Mouse (Mus musculus): Measurements from ENCODE around the gene Ugt1a9. TPM values are rescaled to one million over a fixed set of nuclear protein-coding genes. Genes with fewer than 3 reads are reported as not detected.
A peak's percentile ranks its signal among the peaks of the same experiment; 100 is the strongest.

The Ugt1a9 gene
- polyA plus RNA-seq, 1 experiment from 2014 or later, result not detected

- no peaks in the 10 kb centered on the region for H3K9me3 ChIP-seq
- H3K36me3 ChIP-seq, result no peaks in the 10 kb centered on the region
- H3K27me3 ChIP-seq, result no peaks in the 10 kb centered on the region
- no peak overlapping the region for H3K4me3 ChIP-seq
- H3K4me1 ChIP-seq, result 0 out of 2 replicates have a peak, but pooled peaks cover under 1% of the 10 kb centered on the region
- no peak for ATAC-seq (ENCODE audit: insufficient number of reproducible peaks, low FRiP score, low TSS enrichment, low read depth)
- H3K27ac ChIP-seq, result no peak overlapping the region
- H3K4me2 ChIP-seq, result no peak overlapping the region
- WGBS, result 74% methylated on average over 2 of the region's 2 CpGs
- no peak overlapping the region for H3K9ac ChIP-seq
Measured at GRCm38 (mm10) chr1:88199996-88200395, 129.4 kb downstream of the Ugt1a9 start.

DNA sequence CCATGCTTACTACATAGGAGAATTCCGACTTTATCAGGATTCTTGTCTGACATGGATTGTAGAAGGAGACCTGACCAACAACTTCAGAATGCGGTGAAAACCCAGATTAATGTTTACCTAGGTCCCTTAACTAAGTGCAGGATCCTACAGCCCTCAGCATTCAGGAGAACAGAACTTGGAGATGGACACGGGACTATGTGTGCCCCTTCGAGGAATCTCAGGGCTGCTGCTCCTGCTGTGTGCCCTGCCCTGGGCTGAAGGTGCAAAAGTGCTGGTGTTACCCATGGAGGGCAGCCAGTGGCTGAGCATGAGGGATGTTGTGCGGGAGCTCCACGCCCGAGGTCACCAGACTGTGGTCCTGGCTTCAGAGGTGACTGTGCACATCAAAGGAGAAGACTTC lies 129.9 kb downstream of the Ugt1a9 start, which contains the start of gene Ugt1a2:
Ugt1a2 (plus strand) TSS at position 146 of the 400 bp plus-strand sequence.
- 77% methylated on average over 7 of the region's 7 CpGs for WGBS
- H3K9me3 ChIP-seq, result no peaks in the 10 kb centered on the region
- H3K27me3 ChIP-seq, result no peaks in the 10 kb centered on the region
- no peak for ATAC-seq (ENCODE audit: insufficient number of reproducible peaks, low FRiP score, low TSS enrichment, low read depth)
- H3K9ac ChIP-seq, result no peak within 1 kb of the TSS
- H3K36me3 ChIP-seq, result no peaks in the 10 kb centered on the region
- H3K4me2 ChIP-seq, result no peak within 1 kb of the TSS
- H3K4me3 ChIP-seq, result no peak within 1 kb of the TSS
- H3K4me1 ChIP-seq, result peaks cover 4% of the 10 kb centered on the region
- no peak within 1 kb of the TSS for H3K27ac ChIP-seq

- peak within 1 kb of the TSS; percentile 54 for H3K4me3 ChIP-seq
- H3K4me1 ChIP-seq, result peaks cover 10% of the 10 kb centered on the region
- no peaks in the 10 kb centered on the region for H3K36me3 ChIP-seq
- no peaks in the 10 kb centered on the region for H3K9me3 ChIP-seq
- no peak within 1 kb of the TSS for H3K27ac ChIP-seq
- 6% methylated on average over 62 of the region's 62 CpGs for WGBS
- H3K9ac ChIP-seq, result peak within 1 kb of the TSS; percentile 54
- H3K27me3 ChIP-seq, result no peaks in the 10 kb centered on the region
- peak; percentile 92 for ATAC-seq (ENCODE audit: insufficient number of reproducible peaks, low FRiP score, low TSS enrichment, low read depth)
- H3K4me2 ChIP-seq, result peak within 1 kb of the TSS; percentile 87
Measured at GRCm38 (mm10) chr1:88205294-88205922, 134.8 kb downstream of the Ugt1a9 start, which contains the start of gene Dnajb3. TSS of gene Dnajb3 (minus strand) at chr1:88205782.

GRCm38 (mm10) chr1:88206843-88207479 lies 136.4 kb downstream of the Ugt1a9 start:
- no peak overlapping the region for H3K4me2 ChIP-seq
- H3K36me3 ChIP-seq, result no peaks in the 10 kb centered on the region
- 73% methylated on average over 2 of the region's 2 CpGs for WGBS
- no peaks in the 10 kb centered on the region for H3K27me3 ChIP-seq
- no peak overlapping the region for H3K9ac ChIP-seq
- peaks cover 7% of the 10 kb centered on the region for H3K9me3 ChIP-seq
- H3K27ac ChIP-seq, result no peak overlapping the region
- H3K4me1 ChIP-seq, result peaks cover 10% of the 10 kb centered on the region
- no peak for ATAC-seq (ENCODE audit: insufficient number of reproducible peaks, low FRiP score, low TSS enrichment, low read depth)
- no peak overlapping the region for H3K4me3 ChIP-seq

DNA sequence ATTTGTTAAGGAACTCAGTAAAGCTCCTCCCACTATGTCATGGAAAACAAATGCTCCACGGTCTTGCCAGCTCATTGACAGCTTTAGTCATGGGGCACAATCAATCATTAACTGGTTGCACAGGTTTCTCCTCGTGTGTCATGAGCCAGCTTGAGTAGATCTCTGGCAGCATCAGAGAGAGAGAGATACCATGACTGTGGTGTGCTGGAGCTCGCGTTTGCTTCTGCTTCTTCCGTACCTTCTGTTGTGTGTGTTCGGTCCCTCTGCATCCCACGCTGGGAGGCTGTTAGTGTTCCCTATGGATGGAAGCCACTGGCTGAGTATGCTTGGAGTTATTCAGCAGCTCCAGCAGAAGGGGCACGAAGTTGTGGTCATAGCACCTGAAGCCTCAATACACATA lies 141.2 kb downstream of the Ugt1a9 start, which contains the start of gene Ugt1a1:
Ugt1a1 (plus strand) TSS at position 148 of the 400 bp plus-strand sequence.
- no peaks in the 10 kb centered on the region for H3K36me3 ChIP-seq
- H3K4me2 ChIP-seq, result no peak within 1 kb of the TSS
- ATAC-seq (ENCODE audit: insufficient number of reproducible peaks, low FRiP score, low TSS enrichment, low read depth), result no peak
- H3K27ac ChIP-seq, result no peak within 1 kb of the TSS
- no peak within 1 kb of the TSS for H3K9ac ChIP-seq
- peaks cover 44% of the 10 kb centered on the region for H3K9me3 ChIP-seq
- WGBS, result 66% methylated on average over 8 of the region's 8 CpGs
- no peaks in the 10 kb centered on the region for H3K27me3 ChIP-seq
- no peak within 1 kb of the TSS for H3K4me3 ChIP-seq
- H3K4me1 ChIP-seq, result no peaks in the 10 kb centered on the region

DNA sequence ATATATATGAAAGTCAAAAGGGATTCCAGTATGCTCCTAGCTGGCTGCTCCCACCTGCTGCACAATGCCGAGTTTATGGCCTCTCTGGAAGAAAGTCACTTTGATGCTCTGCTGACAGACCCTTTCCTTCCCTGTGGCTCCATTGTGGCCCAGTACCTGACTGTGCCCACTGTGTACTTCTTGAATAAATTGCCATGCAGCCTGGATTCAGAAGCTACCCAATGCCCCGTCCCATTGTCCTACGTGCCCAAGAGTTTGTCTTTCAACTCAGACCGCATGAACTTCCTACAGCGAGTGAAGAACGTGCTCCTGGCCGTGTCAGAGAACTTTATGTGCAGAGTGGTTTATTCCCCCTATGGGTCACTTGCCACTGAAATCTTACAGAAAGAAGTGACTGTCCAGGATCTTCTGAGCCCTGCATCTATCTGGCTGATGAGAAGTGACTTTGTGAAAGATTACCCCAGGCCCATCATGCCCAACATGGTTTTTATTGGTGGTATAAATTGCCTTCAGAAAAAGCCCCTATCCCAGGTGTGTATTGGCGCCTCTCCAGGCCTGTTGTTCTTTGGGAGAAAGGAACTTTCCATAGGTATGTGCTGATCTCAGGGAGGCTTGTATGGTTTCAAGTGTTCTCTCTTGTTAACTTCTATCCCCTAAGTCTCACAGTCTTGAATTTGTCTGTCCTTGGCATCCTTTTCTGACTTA lies 141.9 kb downstream of the Ugt1a9 start:
- peaks cover 50% of the 10 kb centered on the region for H3K9me3 ChIP-seq
- H3K36me3 ChIP-seq, result no peaks in the 10 kb centered on the region
- H3K4me3 ChIP-seq, result no peak overlapping the region
- no peak overlapping the region for H3K4me2 ChIP-seq
- no peaks in the 10 kb centered on the region for H3K4me1 ChIP-seq
- ATAC-seq (ENCODE audit: insufficient number of reproducible peaks, low FRiP score, low TSS enrichment, low read depth), result peak; percentile 49
- no peaks in the 10 kb centered on the region for H3K27me3 ChIP-seq
- H3K9ac ChIP-seq, result no peak overlapping the region
- WGBS, result 59% methylated on average over 8 of the region's 8 CpGs
- H3K27ac ChIP-seq, result no peak overlapping the region

DNA sequence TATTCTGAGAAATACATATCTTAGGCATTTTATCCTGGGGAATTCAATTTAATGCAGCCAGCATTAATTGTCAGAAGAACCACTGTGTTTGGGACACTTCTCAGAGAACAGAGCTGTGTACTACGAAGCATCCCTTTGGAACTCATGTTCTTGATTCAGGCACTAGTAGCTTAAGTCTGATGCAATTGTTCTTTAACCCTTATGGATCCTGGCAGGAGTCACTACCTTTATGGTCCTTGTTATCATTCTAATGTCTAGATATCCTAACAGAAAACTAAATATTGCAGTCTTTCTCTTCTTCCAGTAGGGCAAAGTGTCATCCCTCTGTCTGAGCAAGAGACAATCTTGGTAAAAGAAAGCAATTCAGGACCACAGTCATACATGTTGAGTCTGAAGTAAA lies 142.5 kb downstream of the Ugt1a9 start:
- 75% methylated on average over 1 of the region's 1 CpGs for WGBS
- ATAC-seq (ENCODE audit: insufficient number of reproducible peaks, low FRiP score, low TSS enrichment, low read depth), result no peak
- H3K4me2 ChIP-seq, result no peak overlapping the region
- peaks cover 52% of the 10 kb centered on the region for H3K9me3 ChIP-seq
- H3K4me1 ChIP-seq, result no peaks in the 10 kb centered on the region
- H3K27ac ChIP-seq, result no peak overlapping the region
- no peaks in the 10 kb centered on the region for H3K27me3 ChIP-seq
- no peak overlapping the region for H3K4me3 ChIP-seq
- H3K9ac ChIP-seq, result no peak overlapping the region
- H3K36me3 ChIP-seq, result no peaks in the 10 kb centered on the region

DNA sequence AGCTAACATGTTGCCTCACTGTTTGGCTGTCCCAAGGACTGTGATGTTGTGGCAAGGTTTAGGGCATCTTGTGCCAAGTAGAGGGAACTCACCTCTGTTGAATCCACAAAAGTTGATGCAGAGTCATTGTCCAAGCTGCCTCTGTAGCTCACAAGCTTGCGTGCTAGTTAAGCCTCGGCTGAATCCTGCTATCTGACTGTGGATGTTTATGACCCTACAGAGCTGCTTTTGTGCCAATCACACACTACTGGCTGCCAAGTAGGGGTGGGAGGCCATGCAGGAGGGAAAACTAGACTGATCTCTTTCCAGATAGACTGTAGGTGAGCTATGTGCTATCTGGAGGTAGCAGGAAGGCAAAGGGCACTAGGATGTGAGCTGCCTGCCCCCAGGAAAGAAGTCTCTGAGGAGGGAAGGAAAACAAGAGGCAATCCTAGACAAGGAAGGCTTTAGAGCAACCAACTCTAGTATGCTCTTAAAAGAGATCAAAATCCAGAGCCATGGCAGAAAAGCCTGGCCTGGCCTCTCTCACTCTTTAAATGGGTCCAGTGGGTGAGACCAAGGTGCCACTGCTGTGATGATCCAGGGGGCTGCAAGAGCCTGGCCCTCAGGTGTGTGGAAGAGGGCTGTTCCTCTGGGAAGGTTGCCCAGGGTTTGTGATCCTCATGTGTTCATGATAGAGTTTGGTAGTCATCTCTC lies 143.3 kb downstream of the Ugt1a9 start:
- no peaks in the 10 kb centered on the region for H3K27me3 ChIP-seq
- ATAC-seq (ENCODE audit: insufficient number of reproducible peaks, low FRiP score, low TSS enrichment, low read depth), result peak; percentile 7; the same call in 1 of the 2 replicates

GRCm38 (mm10) chr1:88214462-88214952 lies 143.9 kb downstream of the Ugt1a9 start:
- Histone ChIP-seq H3K36me3 (no peaks in the 10 kb centered on the region), H3K9me3 (peaks cover 52% of the 10 kb centered on the region), H3K4me2 (no peak overlapping the region), H3K9ac (no peak overlapping the region), H3K27me3 (no peaks in the 10 kb centered on the region), H3K27ac (no peak overlapping the region), H3K4me1 (no peaks in the 10 kb centered on the region), H3K4me3 (no peak overlapping the region)
- peak; percentile 0; the same call in 1 of the 2 replicates for ATAC-seq (ENCODE audit: insufficient number of reproducible peaks, low FRiP score, low TSS enrichment, low read depth)
- WGBS, result 76% methylated on average over 2 of the region's 2 CpGs

More for the DNA sequence above, 143.3 kb downstream of the Ugt1a9 start:
- Histone ChIP-seq H3K27ac (no peak overlapping the region), H3K9me3 (peaks cover 52% of the 10 kb centered on the region), H3K4me3 (no peak overlapping the region), H3K9ac (no peak overlapping the region), H3K36me3 (no peaks in the 10 kb centered on the region), H3K4me1 (no peaks in the 10 kb centered on the region), H3K4me2 (no peak overlapping the region)
- 81% methylated on average over 2 of the region's 2 CpGs for WGBS

- Histone ChIP-seq H3K4me3 (no peak overlapping the region), H3K9ac (no peak overlapping the region), H3K27me3 (no peaks in the 10 kb centered on the region), H3K4me1 (no peaks in the 10 kb centered on the region), H3K9me3 (peaks cover 52% of the 10 kb centered on the region), H3K4me2 (no peak overlapping the region), H3K27ac (no peak overlapping the region), H3K36me3 (no peaks in the 10 kb centered on the region)
- WGBS, result 68% methylated on average over 10 of the region's 10 CpGs
- no peak for ATAC-seq (ENCODE audit: insufficient number of reproducible peaks, low FRiP score, low TSS enrichment, low read depth)
Measured at GRCm38 (mm10) chr1:88215466-88216380, 145.1 kb downstream of the Ugt1a9 start.

GRCm38 (mm10) chr1:88216551-88216950 lies 146.0 kb downstream of the Ugt1a9 start:
- Histone ChIP-seq H3K4me3 (no peak overlapping the region), H3K9ac (no peak overlapping the region), H3K4me1 (no peaks in the 10 kb centered on the region), H3K27me3 (no peaks in the 10 kb centered on the region), H3K4me2 (no peak overlapping the region), H3K36me3 (no peaks in the 10 kb centered on the region), H3K9me3 (peaks cover 49% of the 10 kb centered on the region), H3K27ac (no peak overlapping the region)
- 55% methylated on average over 2 of the region's 2 CpGs for WGBS
- ATAC-seq (ENCODE audit: insufficient number of reproducible peaks, low FRiP score, low TSS enrichment, low read depth), result no peak
